Mouse (Mus musculus) heart, embryonic 14.5 days (tissue): ENCODE data around the gene Olig1. TPM values are rescaled to one million over a fixed set of nuclear protein-coding genes. Genes with fewer than 3 reads are reported as not detected.

Experiments used
- ATAC-seq: fragments of 200-750 bp; cut with Nextera tagmentation; 2 replicates; pipeline ENCODE4 v1.8.0; 2017; ENCODE audit warnings: low read depth, moderate TSS enrichment; ENCODE audit not compliant: insufficient number of reproducible peaks, insufficient read depth, low FRiP score
- H3K27ac ChIP-seq, 2 experiments: fragments of 200-500 bp in 1 of 2; fragments of 300-500 bp in 1 of 2; sonication (generic) in 1 of 2; replicated peaks in 1 of 2; 2 replicates each; pipeline ENCODE4 v1.5.1; 2012 to 2014; ENCODE audit warnings: low read depth in 2 of 2, low read length in 2 of 2, control low read depth in 1 of 2, mild to moderate bottlenecking in 1 of 2, mixed read lengths in 1 of 2; ENCODE audit not compliant: control insufficient read depth in 1 of 2, insufficient read depth in 1 of 2
- H3K27me3 ChIP-seq: fragments of 300-500 bp; sonication (generic); 2 replicates; pipeline ENCODE4 v1.6.1; 2014; ENCODE audit warnings: mild to moderate bottlenecking, low read length, control low read depth; ENCODE audit not compliant: control insufficient read depth, insufficient read depth
- H3K36me3 ChIP-seq: fragments of 300-500 bp; sonication (generic); 2 replicates; pipeline ENCODE4 v1.6.1; 2014; ENCODE audit warnings: mild to moderate bottlenecking, control low read depth, low read length, mixed read lengths; ENCODE audit not compliant: control insufficient read depth, insufficient read depth
- H3K4me1 ChIP-seq, 2 experiments: fragments of 200-500 bp in 1 of 2; fragments of 300-500 bp in 1 of 2; sonication (generic) in 1 of 2; 2 replicates each; pipeline ENCODE4 v1.6.1; 2012 to 2014; ENCODE audit warnings: low read length in 2 of 2, control low read depth in 1 of 2, mixed read lengths in 1 of 2; ENCODE audit not compliant: control insufficient read depth in 2 of 2, insufficient read depth in 2 of 2
- H3K4me2 ChIP-seq: fragments of 300-500 bp; sonication (generic); 2 replicates; pipeline ENCODE4 v1.6.1; 2014; ENCODE audit warnings: mild to moderate bottlenecking, low read length
- H3K4me3 ChIP-seq, 2 experiments: fragments of 200-500 bp in 1 of 2; fragments of 300-500 bp in 1 of 2; sonication (generic) in 1 of 2; 2 replicates each; pipeline ENCODE4 v1.5.1; 2012 to 2014; ENCODE audit warnings: low read length in 2 of 2, mild to moderate bottlenecking in 2 of 2, control low read depth in 1 of 2, low read depth in 1 of 2, moderate library complexity in 1 of 2; ENCODE audit not compliant: control insufficient read depth in 1 of 2, insufficient read depth in 1 of 2
- H3K9ac ChIP-seq: fragments of 300-500 bp; sonication (generic); 2 replicates; pipeline ENCODE4 v1.6.1; 2014; ENCODE audit warnings: mild to moderate bottlenecking, low read length
- H3K9me3 ChIP-seq: fragments of 300-500 bp; sonication (generic); 2 replicates; pipeline ENCODE4 v1.6.1; 2016; ENCODE audit warnings: low read length, control low read depth; ENCODE audit not compliant: control insufficient read depth
- WGBS: fragments of 180-500 bp; shearing (Covaris S2); extraction: QIAGEN DNeasy Blood & Tissue Kit; methylation state at CpG from one replicate; pipeline ENCODE4 v1.1.7; 2014; 5-methylcytosine and 5-hydroxymethylcytosine counted together
- polyA plus RNA-seq: library from polyadenylated mRNA; unstranded; fragments of >200 nt; fragmentation: Nextera tagmentation; extraction: Ambion mirVana; gene quantifications from 2 replicates; pipeline ENCODE4 v1.2.1, GENCODE M21; 2014

Olig1 gene
- polyA plus RNA-seq, 1 experiment from 2014 or later, result not detected

DNA sequence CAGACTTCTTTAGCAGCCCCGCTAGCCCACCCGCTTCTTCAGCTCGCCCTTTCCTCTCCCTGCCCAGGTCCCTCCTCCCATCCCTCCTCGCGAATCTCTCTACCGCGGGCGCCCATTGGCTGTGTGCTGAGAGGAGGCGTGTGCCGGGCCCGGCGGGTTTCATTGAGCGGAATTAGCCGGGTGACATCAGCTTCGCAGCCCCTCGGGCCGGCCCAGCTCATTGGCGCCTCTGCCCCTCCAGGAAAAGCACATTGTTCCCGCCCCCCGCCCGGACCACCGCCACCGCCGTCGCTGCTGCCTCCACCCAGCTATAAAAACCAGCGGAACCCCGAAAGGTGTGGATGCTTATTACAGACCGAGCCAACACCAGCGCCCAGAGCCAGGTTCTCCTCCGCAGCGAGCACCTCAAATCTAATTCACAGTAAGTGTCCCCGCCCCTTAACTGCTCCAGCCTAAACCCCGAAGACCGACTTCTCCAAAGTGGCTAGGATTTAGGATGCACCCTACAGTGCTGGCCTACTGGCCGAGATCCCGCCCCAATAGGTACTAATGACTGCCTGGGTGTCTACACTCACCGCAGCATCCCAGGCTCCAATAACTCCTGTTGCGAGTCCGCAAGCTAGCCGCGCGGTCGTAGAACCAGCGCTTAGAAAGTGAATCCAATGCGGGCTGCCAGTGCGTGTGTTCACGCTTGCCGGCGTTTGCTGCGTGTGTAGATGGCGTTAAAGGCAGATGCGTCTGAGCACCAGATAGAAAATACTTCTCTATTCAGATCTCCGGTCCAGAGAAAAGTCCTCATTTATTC, 44.1 kb upstream of the Olig1 start, which contains the start of gene Olig2:
Gene Olig2, plus strand, starts transcription at position 225 of the 805 bp plus-strand sequence.
- Histone ChIP-seq H3K4me2 (peak within 1 kb of the TSS; percentile 59), H3K9ac (no peak within 1 kb of the TSS), H3K4me1 (peaks cover 5 to 26% of the 10 kb centered on the region in 2 experiments; a peak in 3 of 4 replicates), H3K36me3 (no peaks in the 10 kb centered on the region), H3K9me3 (no peaks in the 10 kb centered on the region), H3K4me3 (peak within 1 kb of the TSS; percentile 19 to 33), H3K27me3 (peaks cover 99% of the 10 kb centered on the region), H3K27ac (no peak within 1 kb of the TSS)
- WGBS, result 1% methylated on average over 53 of the region's 53 CpGs
- ATAC-seq, result no peak

GRCm38 (mm10) chr16:91226038-91226882, 43.3 kb upstream of the Olig1 start:
- peaks cover 5 to 26% of the 10 kb centered on the region in 2 experiments; a peak in 3 of 4 replicates for H3K4me1 ChIP-seq
- H3K9me3 ChIP-seq, result no peaks in the 10 kb centered on the region
- under 1% methylated on average over 60 of the region's 60 CpGs for WGBS
- H3K27me3 ChIP-seq, result peaks cover 99% of the 10 kb centered on the region
- H3K27ac ChIP-seq, result no peak overlapping the region
- H3K9ac ChIP-seq, result no peak overlapping the region
- ATAC-seq, result no peak
- peak overlapping the region in 1 of 2 experiments; percentile 17; a peak in 2 of 4 replicates for H3K4me3 ChIP-seq
- H3K4me2 ChIP-seq, result peak overlapping the region; percentile 29; the same call in 1 of the 2 replicates
- H3K36me3 ChIP-seq, result no peaks in the 10 kb centered on the region

DNA sequence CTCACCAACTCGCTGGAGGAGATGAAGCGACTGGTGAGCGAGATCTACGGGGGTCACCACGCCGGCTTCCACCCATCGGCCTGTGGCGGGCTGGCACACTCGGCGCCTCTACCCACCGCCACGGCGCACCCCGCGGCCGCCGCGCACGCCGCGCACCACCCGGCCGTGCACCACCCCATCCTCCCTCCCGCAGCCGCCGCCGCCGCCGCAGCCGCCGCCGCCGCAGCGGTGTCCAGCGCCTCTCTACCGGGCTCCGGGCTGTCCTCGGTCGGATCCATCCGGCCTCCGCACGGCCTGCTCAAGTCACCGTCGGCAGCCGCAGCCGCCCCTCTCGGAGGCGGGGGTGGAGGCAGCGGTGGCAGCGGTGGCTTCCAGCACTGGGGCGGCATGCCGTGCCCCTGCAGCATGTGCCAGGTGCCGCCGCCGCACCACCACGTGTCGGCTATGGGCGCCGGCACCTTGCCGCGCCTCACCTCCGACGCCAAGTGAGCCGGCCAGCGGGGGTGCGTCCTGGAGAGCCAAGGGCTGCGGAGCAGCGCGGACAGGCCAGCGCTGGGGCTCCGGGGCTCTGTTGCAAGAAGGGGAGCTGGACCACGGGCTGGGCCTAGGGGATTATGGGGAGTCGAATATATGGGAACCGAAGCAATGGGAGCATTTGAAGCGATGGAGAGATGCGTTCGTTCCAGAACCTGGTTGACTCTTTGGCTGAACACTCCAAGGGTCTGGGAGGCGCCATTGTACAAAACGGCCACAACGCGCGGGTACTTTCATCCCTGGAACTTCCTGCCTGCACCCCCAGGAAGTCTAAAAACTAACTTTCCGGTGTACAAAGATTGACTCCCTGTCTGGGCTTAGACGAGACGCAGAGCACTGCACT, 42.5 kb upstream of the Olig1 start:
- ATAC-seq, result no peak
- under 1% methylated on average over 82 of the region's 85 CpGs for WGBS
- H3K4me2 ChIP-seq, result peak overlapping the region; percentile 29; the same call in 1 of the 2 replicates
- H3K27me3 ChIP-seq, result peaks cover 99% of the 10 kb centered on the region
- no peaks in the 10 kb centered on the region for H3K36me3 ChIP-seq
- no peak overlapping the region for H3K9ac ChIP-seq
- H3K4me3 ChIP-seq, result peak overlapping the region in 1 of 2 experiments; percentile 17; a peak in 2 of 4 replicates
- H3K27ac ChIP-seq, result no peak overlapping the region
- peaks cover 5 to 26% of the 10 kb centered on the region in 2 experiments; a peak in 3 of 4 replicates for H3K4me1 ChIP-seq
- no peaks in the 10 kb centered on the region for H3K9me3 ChIP-seq

- Histone ChIP-seq H3K27ac (no peak overlapping the region), H3K9ac (no peak overlapping the region), H3K4me2 (no peak overlapping the region), H3K27me3 (peaks cover 99% of the 10 kb centered on the region), H3K36me3 (no peaks in the 10 kb centered on the region), H3K4me3 (no peak overlapping the region; a peak in 1 of 4 replicates), H3K4me1 (peaks cover 5 to 23% of the 10 kb centered on the region in 2 experiments; a peak in 3 of 4 replicates), H3K9me3 (no peaks in the 10 kb centered on the region)
- under 1% methylated on average over 6 of the region's 6 CpGs for WGBS
- ATAC-seq, result no peak
These were observed 41.9 kb upstream of the Olig1 start for GRCm38 (mm10) chr16:91227760-91228043.

GRCm38 (mm10) chr16:91228238-91229071, 41.1 kb upstream of the Olig1 start:
- WGBS, result 3% methylated on average over 30 of the region's 30 CpGs
- H3K4me3 ChIP-seq, result no peak overlapping the region
- ATAC-seq, result no peak
- no peak overlapping the region for H3K9ac ChIP-seq
- H3K27me3 ChIP-seq, result peaks cover 99% of the 10 kb centered on the region
- H3K4me2 ChIP-seq, result no peak overlapping the region
- no peaks in the 10 kb centered on the region for H3K9me3 ChIP-seq
- H3K27ac ChIP-seq, result no peak overlapping the region
- peaks cover 5 to 17% of the 10 kb centered on the region in 2 experiments; a peak in 3 of 4 replicates for H3K4me1 ChIP-seq
- H3K36me3 ChIP-seq, result no peaks in the 10 kb centered on the region

DNA sequence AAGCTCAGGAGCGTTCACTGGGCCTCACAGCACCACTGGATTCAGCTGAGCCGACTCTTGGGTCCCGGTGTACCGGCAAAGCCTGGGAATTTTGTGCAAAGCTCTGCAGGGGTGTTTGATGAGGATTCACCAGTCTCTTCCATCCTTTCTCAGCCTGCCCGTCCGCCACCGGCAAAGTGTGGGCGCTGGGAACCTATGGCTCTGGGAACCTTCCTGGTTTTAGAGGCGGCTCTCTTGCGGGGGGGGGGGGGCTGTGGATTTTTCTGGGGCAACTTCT, 40.6 kb upstream of the Olig1 start:
- no peak overlapping the region for H3K27ac ChIP-seq
- WGBS, result 3% methylated on average over 10 of the region's 10 CpGs
- H3K27me3 ChIP-seq, result peaks cover 99% of the 10 kb centered on the region
- peaks cover 5 to 17% of the 10 kb centered on the region in 2 experiments; a peak in 3 of 4 replicates for H3K4me1 ChIP-seq
- H3K9me3 ChIP-seq, result no peaks in the 10 kb centered on the region
- ATAC-seq, result no peak
- no peaks in the 10 kb centered on the region for H3K36me3 ChIP-seq
- H3K4me3 ChIP-seq, result no peak overlapping the region
- H3K4me2 ChIP-seq, result no peak overlapping the region
- H3K9ac ChIP-seq, result no peak overlapping the region
